Mouse (Mus musculus) left cerebral cortex, postnatal 4 days (tissue): ENCODE measurements around the gene Fxyd7. TPM values are rescaled to one million over a fixed set of nuclear protein-coding genes. Genes with fewer than 3 reads are reported as not detected.
A peak's percentile ranks its signal among the peaks of the same experiment; 100 is the strongest.

Experiments
- DNase-seq: peaks from one replicate; pipeline ENCODE4 v3.0.0-alpha.2; 2022
- intact Hi-C: fragments of 180-260 bp; cut with DNase I; formaldehyde crosslinking; loops from one replicate; pipeline ENCODE4 v1.15.1; 2025
- total RNA-seq, 2 experiments: library from RNA; stranded (reverse); gene quantifications; 2 replicates each; pipeline ENCODE4 v1.2.3; 2021

The Fxyd7 gene
- total RNA-seq, 2 experiments from 2014 or later = 108 to 159 TPM

- no peak for DNase-seq
- intact Hi-C loops = no loop called here
Observed at GRCm38 (mm10) chr7:31077470-31077869, 26.2 kb upstream of the Fxyd7 start.

- DNase-seq = no peak
- intact Hi-C loops = no loop called here
Observed at GRCm38 (mm10) chr7:31076492-31076891, 25.2 kb upstream of the Fxyd7 start, which contains the start of gene Fxyd3. Fxyd3 (minus strand) TSS chr7:31076704.

- DNase-seq = peak; percentile 7
- intact Hi-C loops = no loop called here
Observed at GRCm38 (mm10) chr7:31074713-31075069, 23.4 kb upstream of the Fxyd7 start.

- intact Hi-C loops = no loop called here
- peak; percentile 21 for DNase-seq
Observed at GRCm38 (mm10) chr7:31074061-31074712, 22.9 kb upstream of the Fxyd7 start.

- DNase-seq = no peak
- intact Hi-C loops = no loop called here
Observed at GRCm38 (mm10) chr7:31073546-31073945, 22.3 kb upstream of the Fxyd7 start.

GRCm38 (mm10) chr7:31072326-31072725 is 21.1 kb upstream of the Fxyd7 start:
- no peak for DNase-seq
- intact Hi-C loops = no loop called here

- intact Hi-C loops = no loop called here
- peak; percentile 17 for DNase-seq
Observed at GRCm38 (mm10) chr7:31070324-31070723, 19.1 kb upstream of the Fxyd7 start.

- intact Hi-C loops = no loop called here
- DNase-seq = no peak
Observed at GRCm38 (mm10) chr7:31069491-31069890, 18.2 kb upstream of the Fxyd7 start.

GRCm38 (mm10) chr7:31067836-31068235 is 16.6 kb upstream of the Fxyd7 start:
- DNase-seq = peak; percentile 57
- intact Hi-C loops = no loop called here

GRCm38 (mm10) chr7:31063074-31063560 is 11.8 kb upstream of the Fxyd7 start:
- intact Hi-C loops = no loop called here
- DNase-seq = no peak

GRCm38 (mm10) chr7:31060621-31061010 is 9.3 kb upstream of the Fxyd7 start:
- intact Hi-C loops = no loop called here
- DNase-seq = no peak

- DNase-seq = peak; percentile 17
- intact Hi-C loops = no loop called here
Observed at GRCm38 (mm10) chr7:31059919-31060620, 8.8 kb upstream of the Fxyd7 start.

- intact Hi-C loops = no loop called here
- peak; percentile 88 for DNase-seq
Observed at GRCm38 (mm10) chr7:31059108-31059507, 7.8 kb upstream of the Fxyd7 start, which contains the start of gene Lgi4. Lgi4 (plus strand) TSS chr7:31059342.

- intact Hi-C loops = no loop called here
- DNase-seq = no peak
Observed at GRCm38 (mm10) chr7:31058211-31058610, 6.9 kb upstream of the Fxyd7 start.

- intact Hi-C loops = no loop called here
- no peak for DNase-seq
Observed at GRCm38 (mm10) chr7:31057730-31058129, 6.5 kb upstream of the Fxyd7 start.

- no peak for DNase-seq
- intact Hi-C loops = no loop called here
Observed at GRCm38 (mm10) chr7:31057071-31057470, 5.8 kb upstream of the Fxyd7 start, which contains the start of gene Fxyd1. Fxyd1 (minus strand) TSS chr7:31057199.

GRCm38 (mm10) chr7:31056448-31056847 is 5.2 kb upstream of the Fxyd7 start:
- no peak for DNase-seq
- intact Hi-C loops = no loop called here

GRCm38 (mm10) chr7:31055883-31056282 is 4.6 kb upstream of the Fxyd7 start:
- intact Hi-C loops = no loop called here
- DNase-seq = no peak

- DNase-seq = peak; percentile 71
- intact Hi-C loops = no loop called here
Observed at GRCm38 (mm10) chr7:31055354-31055824, 4.1 kb upstream of the Fxyd7 start.

GRCm38 (mm10) chr7:31054661-31055320 is 3.5 kb upstream of the Fxyd7 start:
- intact Hi-C loops = no loop called here
- DNase-seq = no peak

GRCm38 (mm10) chr7:31053882-31054447 is 2.7 kb upstream of the Fxyd7 start:
- intact Hi-C loops = no loop called here

More at GRCm38 (mm10) chr7:31053882-31054447, 2.7 kb upstream of the Fxyd7 start:
- DNase-seq = no peak
